Mouse (Mus musculus): Measurements from ENCODE around the gene Srsf4.
A peak's percentile ranks its signal among the peaks of the same experiment; 100 is the strongest.

The Srsf4 gene

GRCm38 (mm10) chr4:131916425-131916824 lies 43.0 kb downstream of the Srsf4 start:
- peak; percentile 50 for DNase-seq

DNA sequence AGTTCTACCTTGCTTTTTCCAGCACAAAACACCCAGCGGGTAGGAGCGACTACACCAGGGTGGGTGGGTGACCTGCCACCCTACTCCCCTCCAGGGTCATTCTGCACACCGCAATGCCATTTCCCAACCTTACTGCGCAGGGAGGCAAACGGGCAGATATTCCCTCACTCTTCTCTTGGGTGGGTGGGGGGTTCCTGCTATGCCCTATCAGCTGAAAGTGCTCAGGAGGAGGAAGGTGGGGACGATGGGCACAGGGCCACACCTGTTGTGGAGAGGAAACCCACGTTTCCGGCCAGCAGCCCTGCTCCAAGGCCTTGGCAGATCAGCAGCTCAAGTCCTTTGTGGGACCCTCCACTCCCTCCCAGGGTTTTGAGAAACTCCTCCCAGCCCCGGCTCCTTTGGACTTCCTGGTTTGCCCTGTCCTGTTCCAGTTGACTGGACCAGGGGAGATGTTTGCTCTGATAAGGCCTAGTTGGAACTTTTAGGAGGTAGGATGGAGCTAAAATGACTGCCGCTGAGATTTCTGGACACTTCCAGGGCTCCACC lies 43.7 kb downstream of the Srsf4 start:
- no peak for DNase-seq

- no peak for DNase-seq
These were observed 44.7 kb downstream of the Srsf4 start for GRCm38 (mm10) chr4:131918026-131918533.

DNA sequence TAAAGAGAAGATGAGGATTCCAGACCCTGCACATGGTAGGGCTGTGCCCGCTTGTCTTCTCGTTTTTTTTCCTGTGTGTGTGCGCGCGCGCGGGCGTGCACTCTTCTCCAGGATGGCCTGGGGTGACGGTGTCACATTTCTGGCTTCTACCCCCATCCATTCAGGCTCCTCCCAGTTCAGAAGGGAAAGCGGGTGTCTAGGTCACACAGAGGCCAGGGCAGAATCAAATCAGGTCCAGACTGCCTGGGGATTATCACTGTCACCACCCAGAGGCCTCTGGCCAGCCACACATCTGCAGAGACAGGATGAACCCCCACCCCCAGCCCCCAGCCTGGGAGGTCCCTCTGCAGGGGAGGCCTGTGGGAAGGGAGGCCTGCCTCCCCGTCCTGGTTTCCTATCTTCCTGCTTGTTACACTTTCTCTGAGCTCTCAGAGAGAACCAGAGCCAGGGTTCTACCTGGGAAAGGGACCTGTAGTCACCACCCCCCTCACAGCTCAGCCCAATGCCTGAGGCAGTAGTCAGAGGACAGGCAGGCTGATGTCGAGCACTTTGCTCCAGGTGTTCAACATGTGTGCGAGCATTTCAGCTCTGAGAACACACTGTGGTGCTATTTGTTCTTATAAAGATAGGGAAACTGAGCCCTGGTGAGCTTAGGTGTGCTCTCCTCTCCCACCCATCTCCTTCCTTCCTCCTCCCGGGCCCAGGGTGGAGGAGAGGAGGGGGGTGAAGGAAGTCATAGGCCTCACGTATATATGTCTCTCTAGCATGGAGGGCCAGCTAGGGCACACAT lies 45.5 kb downstream of the Srsf4 start:
- no peak for DNase-seq

- no peak for DNase-seq
These were observed 46.2 kb downstream of the Srsf4 start for GRCm38 (mm10) chr4:131919506-131920140.

DNA sequence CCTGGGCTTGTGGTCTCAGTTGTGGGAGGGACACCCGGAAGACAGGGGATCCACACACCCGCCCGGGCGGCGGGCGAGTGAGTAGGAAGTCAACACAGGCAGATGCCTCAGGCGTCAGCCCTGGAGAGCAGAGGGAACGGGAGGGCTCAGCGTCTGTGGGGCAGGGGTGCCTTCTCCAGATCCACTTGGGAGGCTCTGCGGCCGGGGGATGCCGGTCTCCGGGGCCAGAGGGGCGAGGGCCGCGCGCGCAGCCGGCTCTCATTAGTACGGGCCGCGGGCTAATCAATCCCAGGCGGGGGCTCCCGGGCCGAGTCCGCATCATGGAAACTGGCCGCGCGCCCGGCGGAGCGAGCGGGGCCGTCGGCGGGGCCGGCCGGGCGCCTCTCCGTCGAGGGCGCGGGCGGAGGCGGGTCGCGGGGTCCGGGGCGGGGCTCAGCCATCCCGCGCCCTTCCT lies 46.8 kb downstream of the Srsf4 start:
- no peak for DNase-seq

DNA sequence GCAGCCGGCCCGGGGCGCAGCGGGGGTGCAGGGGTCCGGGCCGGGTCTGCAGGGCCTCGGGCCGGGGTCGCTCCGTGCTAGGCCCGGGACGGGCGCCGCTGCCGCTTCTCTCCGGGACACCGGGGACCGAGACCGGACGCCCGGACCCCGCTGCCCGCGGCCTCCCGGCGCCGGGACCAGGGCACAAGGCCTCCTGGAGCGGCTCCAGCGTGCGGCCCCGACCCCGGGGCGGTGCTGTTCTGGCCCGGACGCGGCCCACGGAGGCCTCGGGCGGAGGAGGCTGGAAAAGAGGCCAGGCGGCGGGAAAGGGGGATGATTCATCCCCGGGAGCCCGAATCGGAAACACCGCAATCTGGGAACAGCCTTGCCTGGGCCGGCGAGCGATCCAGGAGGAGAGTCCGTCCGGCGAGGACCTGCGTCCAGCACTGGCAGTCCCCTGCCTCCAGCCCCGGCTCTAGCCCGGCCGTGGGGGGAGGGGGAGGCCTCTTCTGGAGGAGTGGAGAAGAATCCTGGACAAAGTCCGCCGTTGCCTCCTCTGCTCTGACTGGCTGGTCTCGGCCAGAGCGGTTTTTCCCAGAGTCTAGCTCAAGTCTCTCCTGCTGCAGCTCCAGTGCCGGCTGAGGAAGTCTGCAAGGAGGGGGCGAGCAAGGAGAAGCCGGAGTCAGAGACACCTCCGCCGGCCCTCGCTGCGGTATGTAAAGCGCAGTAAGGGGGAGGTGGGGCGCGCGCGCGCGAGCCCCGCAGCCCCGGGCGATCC lies 47.4 kb downstream of the Srsf4 start:
- no peak for DNase-seq

GRCm38 (mm10) chr4:131921461-131922346 lies 48.3 kb downstream of the Srsf4 start, which contains the start of gene Tmem200b:
Tmem200b (plus strand) TSS chr4:131921771.
- DNase-seq: no peak

- DNase-seq: no peak
These were observed 49.0 kb downstream of the Srsf4 start for GRCm38 (mm10) chr4:131922404-131922803.

GRCm38 (mm10) chr4:131924096-131924810 lies 50.8 kb downstream of the Srsf4 start:
- no peak for DNase-seq

GRCm38 (mm10) chr4:131929146-131929545 lies 55.7 kb downstream of the Srsf4 start:
- DNase-seq: no peak

- DNase-seq: no peak
These were observed 66.0 kb downstream of the Srsf4 start for GRCm38 (mm10) chr4:131939459-131939858.

DNA sequence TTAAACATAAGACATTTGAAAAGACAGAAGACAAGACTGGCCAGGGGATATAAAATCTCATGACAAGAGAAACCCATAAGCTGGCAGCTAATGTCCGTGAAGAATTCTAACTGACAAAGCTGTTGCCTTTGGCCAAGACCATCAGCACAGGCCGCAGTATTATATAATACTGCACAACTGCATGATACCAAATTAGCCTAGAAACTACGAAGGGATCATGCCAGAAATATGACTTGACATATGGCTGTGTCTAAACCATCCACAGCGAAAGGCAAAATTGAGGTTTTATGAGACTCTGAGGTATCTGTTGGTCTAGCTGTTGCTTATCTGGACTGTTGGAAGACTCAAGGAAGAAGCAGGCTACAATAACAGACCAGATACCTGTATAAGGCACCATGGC lies 67.4 kb downstream of the Srsf4 start:
- peak; percentile 79 for DNase-seq

DNA sequence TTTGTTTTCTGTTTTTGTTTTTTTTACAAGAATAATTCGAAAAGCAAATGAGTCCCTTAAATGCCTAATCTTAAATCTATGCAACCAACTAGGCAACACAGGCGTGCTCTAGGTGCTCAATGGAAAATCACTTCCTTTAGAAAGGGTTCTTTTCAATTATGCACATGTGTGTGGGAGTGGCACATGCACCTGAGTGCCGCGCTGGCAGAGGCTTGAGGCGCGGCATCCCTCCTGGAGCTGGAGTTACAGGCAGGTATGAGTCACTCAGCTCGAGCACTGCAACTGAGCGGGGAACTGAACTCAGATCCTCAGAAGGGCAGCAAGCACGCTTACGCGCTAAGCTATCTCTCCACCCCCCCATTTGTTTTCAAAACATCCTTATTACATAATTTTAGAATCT lies 74.4 kb downstream of the Srsf4 start:
- DNase-seq: no peak

DNA sequence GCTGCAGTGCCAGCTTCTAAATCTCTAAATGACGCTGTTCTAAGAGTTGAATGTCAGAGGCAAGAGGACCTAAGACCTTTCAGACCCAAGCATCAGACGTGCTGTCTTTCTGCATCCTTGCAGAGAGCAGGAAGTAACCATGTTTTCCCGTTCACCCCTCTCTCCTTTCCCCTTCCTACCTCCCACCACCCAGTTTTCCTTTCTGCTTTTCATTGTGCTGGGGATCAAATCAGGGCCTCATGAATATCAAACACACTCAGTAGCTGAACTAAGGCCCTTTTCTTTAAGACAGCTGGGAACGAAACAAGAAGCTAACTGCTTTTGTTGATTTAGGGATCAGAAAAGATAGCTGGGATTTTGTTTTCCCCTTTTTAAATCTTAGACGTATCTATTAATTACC lies 76.5 kb downstream of the Srsf4 start:
- no peak for DNase-seq

DNA sequence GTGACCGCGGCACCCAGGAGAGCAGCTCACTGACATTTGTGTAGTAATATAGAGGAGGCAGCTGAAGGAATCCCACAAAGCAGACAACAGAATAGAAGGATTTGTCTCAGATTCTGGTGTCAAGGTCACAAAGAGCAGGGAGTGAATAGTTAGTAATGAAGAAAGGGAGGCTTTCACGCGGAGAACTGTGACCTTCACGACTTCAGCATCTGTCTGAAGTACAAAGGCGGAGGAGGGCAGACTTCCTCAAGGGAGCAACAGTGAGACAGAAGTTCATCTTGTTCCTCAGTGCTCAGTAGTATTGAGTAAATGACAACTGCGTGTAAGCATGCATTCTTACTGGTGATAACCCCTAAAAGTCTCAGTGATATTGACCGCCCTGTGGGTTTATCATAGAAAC lies 77.2 kb downstream of the Srsf4 start:
- DNase-seq: no peak

Data from cerebellum, adult 9-10 months (tissue).